Mouse (Mus musculus) forebrain, embryonic 13.5 days (tissue): ENCODE results near the gene Ckap4. TPM values are rescaled to one million over a fixed set of nuclear protein-coding genes. Genes with fewer than 3 reads are reported as not detected.

Experiments used
- ATAC-seq: fragments of 200-750 bp; cut with Nextera tagmentation; 2 replicates; pipeline ENCODE4 v1.8.0; 2017
- H3K27ac ChIP-seq: fragments of 300-500 bp; sonication (generic); 2 replicates; pipeline ENCODE4 v1.5.1; 2015; ENCODE audit warnings: inconsistent platforms, mild to moderate bottlenecking, moderate library complexity
- H3K27me3 ChIP-seq: fragments of 300-500 bp; sonication (generic); 2 replicates; pipeline ENCODE4 v1.6.1; 2015; ENCODE audit warnings: mild to moderate bottlenecking, inconsistent platforms
- H3K36me3 ChIP-seq: fragments of 300-500 bp; sonication (generic); 2 replicates; pipeline ENCODE4 v1.6.1; 2015; ENCODE audit warnings: mild to moderate bottlenecking, inconsistent platforms; ENCODE audit not compliant: poor library complexity, severe bottlenecking
- H3K4me1 ChIP-seq: fragments of 300-500 bp; sonication (generic); 2 replicates; pipeline ENCODE4 v1.6.1; 2015; ENCODE audit warnings: inconsistent platforms
- H3K4me2 ChIP-seq: fragments of 300-500 bp; sonication (generic); 2 replicates; pipeline ENCODE4 v1.6.1; 2015; ENCODE audit warnings: inconsistent platforms, mild to moderate bottlenecking, moderate library complexity
- H3K4me3 ChIP-seq: fragments of 300-500 bp; sonication (generic); 2 replicates; pipeline ENCODE4 v1.5.1; 2015; ENCODE audit warnings: mild to moderate bottlenecking, inconsistent platforms
- H3K9ac ChIP-seq: fragments of 300-500 bp; sonication (generic); 2 replicates; pipeline ENCODE4 v1.6.1; 2015; ENCODE audit warnings: mild to moderate bottlenecking, inconsistent platforms
- H3K9me3 ChIP-seq: fragments of 300-500 bp; sonication (generic); replicated peaks from 2 replicates; pipeline ENCODE4 v1.6.1; 2016; ENCODE audit warnings: inconsistent platforms
- WGBS: fragments of 180-500 bp; shearing (Covaris S2); methylation state at CpG from one replicate; pipeline ENCODE4 v1.1.7; 2015; 5-methylcytosine and 5-hydroxymethylcytosine counted together
- polyA plus RNA-seq: library from polyadenylated mRNA; unstranded; fragments of >200 nt; fragmentation: Nextera tagmentation; extraction: Ambion mirVana; gene quantifications from 2 replicates; pipeline ENCODE4 v1.2.1, GENCODE M21; 2015

Gene Ckap4
- 36.4 and 39.0 TPM in 2 replicates for polyA plus RNA-seq

GRCm38 (mm10) chr10:84533912-84534671 is at the start of gene Ckap4:
TSS of gene Ckap4 (minus strand) at chr10:84534062.
- Histone ChIP-seq H3K4me1 (peaks cover 40% of the 10 kb centered on the region), H3K4me2 (peak within 1 kb of the TSS; percentile 77), H3K36me3 (peaks cover 4% of the 10 kb centered on the region; the same call in 1 of the 2 replicates), H3K4me3 (peak within 1 kb of the TSS; percentile 85), H3K27ac (peak within 1 kb of the TSS; percentile 79), H3K9ac (peak within 1 kb of the TSS; percentile 95), H3K9me3 (no peaks in the 10 kb centered on the region), H3K27me3 (no peaks in the 10 kb centered on the region)
- peak; percentile 91 for ATAC-seq
- under 1% methylated on average over 34 of the region's 64 CpGs for WGBS

- no peak for ATAC-seq
- Histone ChIP-seq H3K4me1 (peaks cover 12% of the 10 kb centered on the region), H3K27me3 (peaks cover 25% of the 10 kb centered on the region), H3K27ac (no peak overlapping the region), H3K9ac (no peak overlapping the region), H3K4me2 (no peak overlapping the region), H3K9me3 (no peaks in the 10 kb centered on the region), H3K36me3 (no peaks in the 10 kb centered on the region; the same call in 1 of the 2 replicates), H3K4me3 (no peak overlapping the region)
- 81% methylated on average over 7 of the region's 7 CpGs for WGBS
Observed at GRCm38 (mm10) chr10:84582236-84582635, 48.4 kb upstream of the Ckap4 start.

- Histone ChIP-seq H3K27ac (no peak overlapping the region), H3K4me2 (no peak overlapping the region), H3K36me3 (no peaks in the 10 kb centered on the region), H3K9ac (no peak overlapping the region), H3K4me3 (no peak overlapping the region), H3K9me3 (no peaks in the 10 kb centered on the region), H3K4me1 (peaks cover 13% of the 10 kb centered on the region), H3K27me3 (peaks cover 25% of the 10 kb centered on the region)
- no peak for ATAC-seq
- 81% methylated on average over 8 of the region's 8 CpGs for WGBS
Observed at GRCm38 (mm10) chr10:84581191-84581590, 47.3 kb upstream of the Ckap4 start.

- ATAC-seq: no peak
- Histone ChIP-seq H3K9me3 (no peaks in the 10 kb centered on the region), H3K27ac (no peak overlapping the region), H3K4me2 (no peak overlapping the region), H3K4me1 (peaks cover 16% of the 10 kb centered on the region), H3K9ac (no peak overlapping the region), H3K4me3 (no peak overlapping the region), H3K27me3 (peaks cover 30% of the 10 kb centered on the region), H3K36me3 (no peaks in the 10 kb centered on the region)
- WGBS: 75% methylated on average over 2 of the region's 2 CpGs
Observed at GRCm38 (mm10) chr10:84579527-84579926, 45.7 kb upstream of the Ckap4 start.

- H3K36me3 ChIP-seq: no peaks in the 10 kb centered on the region
- no peaks in the 10 kb centered on the region for H3K9me3 ChIP-seq
- H3K27me3 ChIP-seq: peaks cover 30% of the 10 kb centered on the region
- H3K4me3 ChIP-seq: no peak overlapping the region
- H3K27ac ChIP-seq: no peak overlapping the region
- H3K9ac ChIP-seq: no peak overlapping the region
- 83% methylated on average over 10 of the region's 10 CpGs for WGBS
- H3K4me2 ChIP-seq: no peak overlapping the region
- no peak for ATAC-seq
- H3K4me1 ChIP-seq: peaks cover 16% of the 10 kb centered on the region
Observed at GRCm38 (mm10) chr10:84578738-84579137, 44.9 kb upstream of the Ckap4 start.

GRCm38 (mm10) chr10:84577071-84577727 is 43.3 kb upstream of the Ckap4 start:
- ATAC-seq: peak; percentile 36
- H3K27ac ChIP-seq: no peak overlapping the region
- WGBS: 3% methylated on average over 38 of the region's 38 CpGs

GRCm38 (mm10) chr10:84576395-84577070 is 42.7 kb upstream of the Ckap4 start, which contains the start of gene Tcp11l2:
TSS of gene Tcp11l2 (plus strand) at chr10:84576626.
- H3K27me3 ChIP-seq: peaks cover 30% of the 10 kb centered on the region
- peak within 1 kb of the TSS; percentile 73 for H3K4me3 ChIP-seq
- H3K4me2 ChIP-seq: peak within 1 kb of the TSS; percentile 88
- H3K27ac ChIP-seq: no peak within 1 kb of the TSS
- WGBS: under 1% methylated on average over 46 of the region's 46 CpGs
- peak; percentile 99 for ATAC-seq
- H3K9me3 ChIP-seq: no peaks in the 10 kb centered on the region
- H3K4me1 ChIP-seq: peaks cover 12% of the 10 kb centered on the region
- H3K9ac ChIP-seq: peak within 1 kb of the TSS; percentile 70
- no peaks in the 10 kb centered on the region for H3K36me3 ChIP-seq

More at GRCm38 (mm10) chr10:84577071-84577727, 43.3 kb upstream of the Ckap4 start:
- H3K27me3 ChIP-seq: peaks cover 30% of the 10 kb centered on the region
- peak overlapping the region; percentile 73 for H3K4me3 ChIP-seq
- H3K9ac ChIP-seq: peak overlapping the region; percentile 70
- H3K4me1 ChIP-seq: peaks cover 16% of the 10 kb centered on the region
- H3K4me2 ChIP-seq: peak overlapping the region; percentile 88
- H3K9me3 ChIP-seq: no peaks in the 10 kb centered on the region
- no peaks in the 10 kb centered on the region for H3K36me3 ChIP-seq

GRCm38 (mm10) chr10:84576029-84576394 is 42.1 kb upstream of the Ckap4 start:
- Histone ChIP-seq H3K9ac (peak overlapping the region; percentile 32; the same call in 1 of the 2 replicates), H3K27me3 (peaks cover 30% of the 10 kb centered on the region), H3K4me2 (peak overlapping the region; percentile 88), H3K27ac (no peak overlapping the region), H3K9me3 (no peaks in the 10 kb centered on the region), H3K36me3 (no peaks in the 10 kb centered on the region), H3K4me1 (peaks cover 12% of the 10 kb centered on the region), H3K4me3 (peak overlapping the region; percentile 73)
- ATAC-seq: peak; percentile 79
- WGBS: 1% methylated on average over 14 of the region's 14 CpGs

- no peak for ATAC-seq
- Histone ChIP-seq H3K4me1 (peaks cover 12% of the 10 kb centered on the region), H3K4me3 (no peak overlapping the region), H3K4me2 (no peak overlapping the region), H3K27me3 (peaks cover 16% of the 10 kb centered on the region), H3K9ac (no peak overlapping the region), H3K27ac (no peak overlapping the region), H3K36me3 (no peaks in the 10 kb centered on the region), H3K9me3 (no peaks in the 10 kb centered on the region)
- WGBS: 56% methylated on average over 5 of the region's 5 CpGs
Observed at GRCm38 (mm10) chr10:84573671-84574420, 40.0 kb upstream of the Ckap4 start.

GRCm38 (mm10) chr10:84571052-84571639 is 37.3 kb upstream of the Ckap4 start:
- no peak overlapping the region for H3K27ac ChIP-seq
- no peak overlapping the region for H3K9ac ChIP-seq
- peaks cover 4% of the 10 kb centered on the region; the same call in 1 of the 2 replicates for H3K4me1 ChIP-seq
- WGBS: 91% methylated on average over 10 of the region's 10 CpGs
- no peaks in the 10 kb centered on the region for H3K36me3 ChIP-seq
- ATAC-seq: no peak
- no peak overlapping the region for H3K4me3 ChIP-seq
- no peaks in the 10 kb centered on the region for H3K9me3 ChIP-seq
- no peak overlapping the region for H3K4me2 ChIP-seq
- peaks cover 5% of the 10 kb centered on the region; the same call in 1 of the 2 replicates for H3K27me3 ChIP-seq

GRCm38 (mm10) chr10:84564427-84564826 is 30.6 kb upstream of the Ckap4 start:
- WGBS: 88% methylated on average over 8 of the region's 8 CpGs
- no peak overlapping the region for H3K4me3 ChIP-seq
- H3K36me3 ChIP-seq: no peaks in the 10 kb centered on the region
- H3K27me3 ChIP-seq: no peaks in the 10 kb centered on the region
- H3K4me1 ChIP-seq: no peaks in the 10 kb centered on the region
- ATAC-seq: no peak
- no peaks in the 10 kb centered on the region for H3K9me3 ChIP-seq
- H3K4me2 ChIP-seq: no peak overlapping the region
- no peak overlapping the region for H3K9ac ChIP-seq
- H3K27ac ChIP-seq: no peak overlapping the region
